Mouse (Mus musculus): ENCODE measurements around the gene Nlrp9a.
"Not testable (repeated sequence)": the region's sequence is repeated elsewhere in the genome, so short reads cannot be mapped to it uniquely, and the experiment has no call there.

The Nlrp9a gene

GRCm38 (mm10) chr7:26534723-26535122, at the start of gene Nlrp9a:
Gene Nlrp9a, plus strand, starts transcription at chr7:26535023.
- not testable (repeated sequence) for TF ChIP-seq GATA4 (IDR thresholded peaks at IDR 0.05; ENCODE audit: insufficient replicate concordance, low read length)

DNA sequence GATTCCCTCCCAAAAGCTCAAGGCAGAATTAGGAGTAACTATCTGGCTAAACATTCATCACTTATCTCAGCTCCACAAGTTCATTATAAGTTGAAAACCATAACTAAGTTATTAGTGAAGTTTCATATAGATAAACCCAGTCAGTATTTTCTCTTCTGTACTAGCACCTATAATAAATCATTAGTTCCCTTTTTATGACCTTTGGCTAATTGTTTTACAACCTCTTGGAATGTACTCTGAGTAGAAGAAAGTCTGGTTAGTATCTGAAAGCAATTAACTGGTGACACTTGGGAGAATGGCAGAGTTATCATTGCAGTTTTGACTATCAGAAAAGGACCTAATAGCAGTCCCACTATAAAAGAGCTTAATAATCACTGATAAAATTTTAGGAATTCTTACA, 54.3 kb downstream of the Nlrp9a start:
- TF ChIP-seq GATA4 (IDR thresholded peaks at IDR 0.05; ENCODE audit: insufficient replicate concordance, low read length), result no peak

DNA sequence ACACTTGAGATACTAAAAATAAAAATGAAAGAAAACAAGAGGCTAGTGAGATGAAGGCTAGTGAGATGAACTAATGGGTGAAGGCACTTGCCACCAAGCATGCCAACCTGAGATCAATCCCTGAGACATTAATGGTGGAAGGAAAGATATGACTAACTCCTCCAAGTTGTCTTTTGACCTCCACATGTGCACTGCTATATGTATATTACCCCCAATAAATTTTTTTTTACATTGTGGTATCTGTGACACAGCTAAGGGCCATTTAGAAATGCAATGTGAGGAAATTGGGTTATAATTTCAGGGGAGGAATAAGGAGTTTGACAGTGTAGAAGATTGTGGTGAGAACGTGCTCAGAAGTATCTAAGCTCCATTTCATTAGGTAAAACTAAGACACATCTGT, 55.0 kb downstream of the Nlrp9a start:
- no peak for TF ChIP-seq GATA4 (IDR thresholded peaks at IDR 0.05; ENCODE audit: insufficient replicate concordance, low read length)

- TF ChIP-seq GATA4 (IDR thresholded peaks at IDR 0.05; ENCODE audit: insufficient replicate concordance, low read length), result not testable (repeated sequence)
These were observed 83.5 kb downstream of the Nlrp9a start, which contains the start of gene Vmn1r185 for GRCm38 (mm10) chr7:26618364-26618763. Gene Vmn1r185, minus strand, starts transcription at chr7:26618464.
